18 mouse cellular contexts compared by ENCODE assay signal in the genomic region with DNA sequence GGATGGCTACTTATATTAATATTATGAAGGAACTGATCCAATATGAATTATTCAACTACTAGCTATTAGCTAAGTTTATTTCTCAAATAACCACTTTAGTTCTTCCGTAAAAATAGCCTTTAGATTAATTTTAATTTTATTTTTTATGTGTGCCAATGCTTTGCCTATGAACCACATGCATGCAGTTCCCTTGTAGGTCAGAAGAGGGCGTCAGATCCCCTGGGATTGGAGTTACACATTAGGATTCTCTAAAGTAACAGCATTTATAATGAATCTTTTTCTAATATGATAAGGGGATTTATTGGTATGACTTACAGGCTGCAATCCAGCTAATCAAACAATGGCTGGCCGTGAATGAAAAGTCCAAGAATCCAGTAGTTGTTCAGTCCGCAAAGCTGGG. TPM values are rescaled to one million over a fixed set of nuclear protein-coding genes. Genes with fewer than 3 reads are reported as not detected.
DNase-seq lines count a peak whose midpoint lies in the region; ATAC-seq and TF ChIP-seq lines count a peak whose summit lies in the region.
"Had no signal": no experiment of that assay in that cellular context is flagged by ENCODE, and none has a peak within 500 bp of the region (broad histone marks: within the 10 kb centered on the region; RNA-seq: fewer than 3 reads in every experiment).

No protein-coding gene starts in this region.

- WGBS in hindbrain, postnatal 0 days = 68% methylated on average over 4 of the region's 4 CpGs
- 63% methylated on average over 4 of the region's 4 CpGs for WGBS in hindbrain, embryonic 12.5 days
- WGBS in liver, postnatal 0 days (ENCODE audit: insufficient replicate concordance) = 61% methylated on average over 4 of the region's 4 CpGs

- no peaks in the 10 kb centered on the region for H3K9me3 ChIP-seq in hindbrain, postnatal 0 days (ENCODE audit: low read length)
- no peaks in the 10 kb centered on the region for H3K9me3 ChIP-seq in hindbrain, embryonic 12.5 days (replicated peaks)
- H3K9me3 ChIP-seq in liver, postnatal 0 days (ENCODE audit: low read length) = no peaks in the 10 kb centered on the region
- H3K9me3 ChIP-seq in E14TG2a.4 (ENCODE audit: low read length) = no peaks in the 10 kb centered on the region
- H3K9me3 ChIP-seq: heart, embryonic 15.5 days; hindbrain, embryonic 15.5 days; liver, embryonic 15.5 days; midbrain, embryonic 13.5 days; neural tube, embryonic 12.5 days had no signal

- peak; percentile 15 for DNase-seq in hindbrain, postnatal 0 days (ENCODE audit: low spot score)
- no peak for DNase-seq in liver, postnatal 0 days
- no peak for DNase-seq in liver
- DNase-seq in kidney, postnatal 4 days = peak; percentile 39 to 50
- no peak for DNase-seq in embryo, embryonic 10.5 days (ENCODE audit: low spot score)
- DNase-seq: adrenal gland, adult 8-10 months; thymus, postnatal 25 days had no signal

- TF ChIP-seq EP300 in liver, postnatal 0 days (IDR thresholded peaks at IDR 0.05; ENCODE audit: low read depth) = no peak

- no peaks in the 10 kb centered on the region for H3K36me3 ChIP-seq in hindbrain, postnatal 0 days (ENCODE audit: insufficient read depth, low read length)
- no peaks in the 10 kb centered on the region for H3K36me3 ChIP-seq in hindbrain, embryonic 12.5 days
- no peaks in the 10 kb centered on the region for H3K36me3 ChIP-seq in liver, postnatal 0 days (replicated peaks; ENCODE audit: insufficient read depth, low read length)
- H3K36me3 ChIP-seq in E14TG2a.4 (ENCODE audit: insufficient read depth, low read length) = no peaks in the 10 kb centered on the region
- H3K36me3 ChIP-seq: heart, embryonic 15.5 days; hindbrain, embryonic 15.5 days; liver, embryonic 15.5 days; midbrain, embryonic 13.5 days; neural tube, embryonic 12.5 days had no signal

- H3K9ac ChIP-seq in hindbrain, postnatal 0 days (replicated peaks; ENCODE audit: low read length) = no peak overlapping the region
- no peak overlapping the region for H3K9ac ChIP-seq in hindbrain, embryonic 12.5 days
- H3K9ac ChIP-seq in liver, postnatal 0 days (replicated peaks) = no peak overlapping the region
- H3K9ac ChIP-seq: heart, embryonic 15.5 days; hindbrain, embryonic 15.5 days; liver, embryonic 15.5 days; midbrain, embryonic 13.5 days; neural tube, embryonic 12.5 days had no signal

- no peaks in the 10 kb centered on the region for H3K27me3 ChIP-seq in hindbrain, postnatal 0 days (ENCODE audit: insufficient read depth, low read length)
- H3K27me3 ChIP-seq in hindbrain, embryonic 12.5 days = no peaks in the 10 kb centered on the region
- H3K27me3 ChIP-seq in liver, postnatal 0 days (ENCODE audit: insufficient read depth, low read length) = no peaks in the 10 kb centered on the region
- no peaks in the 10 kb centered on the region for H3K27me3 ChIP-seq in E14TG2a.4 (ENCODE audit: insufficient read depth, low read length)
- H3K27me3 ChIP-seq: heart, embryonic 15.5 days; hindbrain, embryonic 15.5 days; liver, embryonic 15.5 days; midbrain, embryonic 13.5 days; neural tube, embryonic 12.5 days had no signal

- no peak for ATAC-seq in hindbrain, postnatal 0 days
- no peak for ATAC-seq in hindbrain, embryonic 12.5 days (ENCODE audit: low FRiP score)
- ATAC-seq in liver, postnatal 0 days = no peak
- ATAC-seq in megakaryocyte, adult 5-6 weeks (ENCODE audit: poor library complexity, severe bottlenecking) = no peak
- ATAC-seq: forebrain, embryonic 16.5 days; midbrain, embryonic 13.5 days had no signal

- no peak overlapping the region for H3K4me3 ChIP-seq in hindbrain, postnatal 0 days (ENCODE audit: low read length)
- H3K4me3 ChIP-seq in hindbrain, embryonic 12.5 days = no peak overlapping the region
- H3K4me3 ChIP-seq in liver, postnatal 0 days (ENCODE audit: low read depth, low read length) = no peak overlapping the region
- no peak overlapping the region for H3K4me3 ChIP-seq in E14TG2a.4 (replicated peaks; ENCODE audit: low read length)
- H3K4me3 ChIP-seq: heart, embryonic 15.5 days; hindbrain, embryonic 15.5 days; liver, embryonic 15.5 days; midbrain, embryonic 13.5 days; neural tube, embryonic 12.5 days had no signal

- H3K4me1 ChIP-seq in hindbrain, postnatal 0 days (ENCODE audit: insufficient read depth, low read length) = no peaks in the 10 kb centered on the region; the same call in 1 of the 2 replicates
- no peaks in the 10 kb centered on the region for H3K4me1 ChIP-seq in hindbrain, embryonic 12.5 days
- H3K4me1 ChIP-seq in liver, postnatal 0 days (ENCODE audit: insufficient read depth) = 0 out of 2 replicates have a peak, but pooled peaks cover 3% of the 10 kb centered on the region
- no peaks in the 10 kb centered on the region for H3K4me1 ChIP-seq in E14TG2a.4 (replicated peaks; ENCODE audit: low read depth, low read length)
- H3K4me1 ChIP-seq: liver, embryonic 15.5 days had no signal

- no peak overlapping the region for H3K27ac ChIP-seq in hindbrain, postnatal 0 days
- H3K27ac ChIP-seq in hindbrain, embryonic 12.5 days = no peak overlapping the region
- H3K27ac ChIP-seq in liver, postnatal 0 days (ENCODE audit: low read depth) = no peak overlapping the region
- H3K27ac ChIP-seq: heart, embryonic 15.5 days; hindbrain, embryonic 15.5 days; liver, embryonic 15.5 days; midbrain, embryonic 13.5 days; neural tube, embryonic 12.5 days had no signal

- no peak overlapping the region for H3K4me2 ChIP-seq in hindbrain, postnatal 0 days (ENCODE audit: low read depth, low read length)
- no peak overlapping the region for H3K4me2 ChIP-seq in hindbrain, embryonic 12.5 days (replicated peaks)
- H3K4me2 ChIP-seq in liver, postnatal 0 days (ENCODE audit: low read depth, low read length) = no peak overlapping the region
- H3K4me2 ChIP-seq: heart, embryonic 15.5 days; hindbrain, embryonic 15.5 days; liver, embryonic 15.5 days; midbrain, embryonic 13.5 days; neural tube, embryonic 12.5 days had no signal

- peak; percentile 60 for TF ChIP-seq CTCF in hindbrain, postnatal 0 days (IDR thresholded peaks at IDR 0.05; ENCODE audit: low read depth)
- peak; percentile 59 for TF ChIP-seq CTCF in liver, postnatal 0 days (IDR thresholded peaks at IDR 0.05; ENCODE audit: low read depth)
- peak; percentile 71 for TF ChIP-seq CTCF in E14TG2a.4 (conservative IDR thresholded peaks at IDR 0.05; ENCODE audit: low read length)

RNA-seq across cellular contexts. Expression of a gene that starts 18.1 kb away (rescaled TPM):
- 0.79 and 1.6 TPM in 2 replicates for total RNA-seq in hindbrain, postnatal 0 days (2014; rRNA removed)
- polyA plus RNA-seq in hindbrain, postnatal 0 days (2015; fragmentation: Nextera tagmentation; extraction: Ambion mirVana) = 13.2 and 13.8 TPM in 2 replicates
- polyA plus RNA-seq in hindbrain, embryonic 12.5 days (2016; fragmentation: Nextera tagmentation; extraction: Ambion mirVana) = not detected in 2 replicates
- polyA plus RNA-seq in liver, postnatal 0 days (2015; fragmentation: Nextera tagmentation; extraction: Ambion mirVana) = 29.7 and 30.6 TPM in 2 replicates
- not detected in 2 replicates for total RNA-seq in megakaryocyte, adult 5-6 weeks (2015)
- total RNA-seq in megakaryocyte, adult 5-6 weeks (2017) = not detected in 2 replicates
- total RNA-seq: adrenal gland, adult 8-10 months had no signal
- polyA plus RNA-seq: neural tube, embryonic 12.5 days had no signal

RNA-seq across cellular contexts. Expression of a gene that starts 23.8 kb away (rescaled TPM):
- total RNA-seq in hindbrain, postnatal 0 days (2014; rRNA removed) = not detected in 2 replicates
- polyA plus RNA-seq in hindbrain, postnatal 0 days (2015; fragmentation: Nextera tagmentation; extraction: Ambion mirVana) = not detected in 2 replicates
- not detected in 2 replicates for polyA plus RNA-seq in hindbrain, embryonic 12.5 days (2016; fragmentation: Nextera tagmentation; extraction: Ambion mirVana)
- polyA plus RNA-seq in liver, postnatal 0 days (2015; fragmentation: Nextera tagmentation; extraction: Ambion mirVana) = 0.15 and 0.36 TPM in 2 replicates
- 1.8 and 2.8 TPM in 2 replicates for total RNA-seq in megakaryocyte, adult 5-6 weeks (2015)
- total RNA-seq in megakaryocyte, adult 5-6 weeks (2017) = 0.81 and 2.6 TPM in 2 replicates
- total RNA-seq: adrenal gland, adult 8-10 months; layer of hippocampus, adult 8-10 months; left cerebral cortex, postnatal 10 days had no signal
- polyA plus RNA-seq: forebrain, embryonic 16.5 days; heart, embryonic 15.5 days; hindbrain, embryonic 15.5 days; midbrain, embryonic 13.5 days; neural tube, embryonic 12.5 days had no signal

Comparison
In these comparisons a context has a peak if more than half of its experiments do, and no peak if none do; other contexts are left out.
1. RNA of a gene that starts 18.1 kb away (polyA plus RNA-seq): 29.7 to 30.6 TPM in liver, postnatal 0 days and 13.2 to 13.8 TPM in hindbrain, postnatal 0 days; not detected in hindbrain, embryonic 12.5 days; every median in the first group is over 10 times any median in the second.
2. DNase-seq: peak in hindbrain, postnatal 0 days (single experiment) and kidney, postnatal 4 days (2 of 2); none in liver, postnatal 0 days (single experiment), liver (single experiment) and embryo, embryonic 10.5 days (single experiment).
3. Peak in every context shown above with its lines, with median percentiles within 50 percentile points of each other: CTCF ChIP-seq.